In the genomic region with DNA sequence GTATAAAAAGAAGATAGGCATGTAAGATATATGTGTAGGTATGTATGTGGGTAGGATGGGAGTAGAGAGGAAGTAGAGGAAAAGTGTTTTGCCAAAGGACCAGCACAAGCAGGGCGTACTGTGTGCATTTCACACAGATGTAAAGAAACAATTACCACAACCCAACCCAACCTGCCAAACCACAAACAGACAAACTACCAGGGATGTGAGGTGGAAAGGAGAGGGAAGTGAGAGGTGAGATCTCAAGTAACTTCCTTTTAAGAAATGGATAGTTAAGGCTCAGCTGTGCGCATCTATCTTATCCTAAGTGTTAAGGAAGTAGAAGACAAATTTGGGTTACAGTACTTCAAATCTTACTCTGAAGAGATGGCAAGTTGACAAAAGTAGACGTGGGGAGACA, we compare ENCODE assay signal across 21 mouse cellular contexts.
DNase-seq lines count a peak whose midpoint lies in the region; ATAC-seq lines count a peak whose summit lies in the region.
"Had no signal": no experiment of that assay in that cellular context is flagged by ENCODE, and none has a peak within 500 bp of the region (broad histone marks: within the 10 kb centered on the region; RNA-seq: fewer than 3 reads in every experiment).

No protein-coding gene starts in this region.

- 0 out of 2 replicates have a peak, but pooled peaks cover 2% of the 10 kb centered on the region for H3K4me1 ChIP-seq in intestine, embryonic 14.5 days (replicated peaks; ENCODE audit: control insufficient read depth, insufficient read depth, low read length)
- H3K4me1 ChIP-seq in intestine, embryonic 15.5 days (replicated peaks), result no peaks in the 10 kb centered on the region; the same call in 1 of the 2 replicates
- H3K4me1 ChIP-seq in hindbrain, embryonic 13.5 days (replicated peaks), result no peaks in the 10 kb centered on the region
- H3K4me1 ChIP-seq: neural tube, embryonic 15.5 days had no signal

- ATAC-seq in intestine, embryonic 14.5 days (replicated peaks; ENCODE audit: low FRiP score, low TSS enrichment, low read depth), result no peak
- ATAC-seq in intestine, embryonic 15.5 days, result no peak
- ATAC-seq in megakaryocyte, adult 5-6 weeks (ENCODE audit: poor library complexity, severe bottlenecking), result peak; percentile 64
- ATAC-seq in hindbrain, embryonic 13.5 days (ENCODE audit: low FRiP score), result no peak
- ATAC-seq: forebrain, embryonic 14.5 days had no signal

- no peak for DNase-seq in intestine, embryonic 14.5 days (ENCODE audit: low spot score)
- DNase-seq in thymus, postnatal 0 days (ENCODE audit: low spot score), result peak; percentile 11
- no peak for DNase-seq in thymus, postnatal 4 days
- DNase-seq in B cell, adult 2 months, result no peak
- no peak for DNase-seq in right cerebral cortex, postnatal 14 days
- DNase-seq: adrenal gland, postnatal 10 days; cerebellum, adult 11-12 months; cerebellum, postnatal 14 days; gastrocnemius, postnatal 36 days; heart, postnatal 10 days; kidney, adult 11 months; midbrain, embryonic 14.5 days; right cerebral cortex, postnatal 4 days had no signal

- 69% methylated on average over 3 of the region's 3 CpGs for WGBS in intestine, embryonic 14.5 days
- WGBS in intestine, embryonic 15.5 days, result 80% methylated on average over 3 of the region's 3 CpGs
- 84% methylated on average over 3 of the region's 3 CpGs for WGBS in hindbrain, embryonic 13.5 days

- H3K9ac ChIP-seq in intestine, embryonic 14.5 days (ENCODE audit: low read length), result no peak overlapping the region
- H3K9ac ChIP-seq in intestine, embryonic 15.5 days, result no peak overlapping the region
- no peak overlapping the region for H3K9ac ChIP-seq in hindbrain, embryonic 13.5 days
- H3K9ac ChIP-seq: hindbrain, embryonic 14.5 days; liver, embryonic 14.5 days; neural tube, embryonic 15.5 days had no signal

- no peak overlapping the region for H3K4me2 ChIP-seq in intestine, embryonic 14.5 days (ENCODE audit: low read length)
- no peak overlapping the region for H3K4me2 ChIP-seq in intestine, embryonic 15.5 days (replicated peaks)
- no peak overlapping the region for H3K4me2 ChIP-seq in hindbrain, embryonic 13.5 days
- H3K4me2 ChIP-seq: hindbrain, embryonic 14.5 days; neural tube, embryonic 15.5 days had no signal

- H3K27me3 ChIP-seq in intestine, embryonic 14.5 days (replicated peaks; ENCODE audit: control insufficient read depth, insufficient read depth, low read length), result no peaks in the 10 kb centered on the region
- no peaks in the 10 kb centered on the region for H3K27me3 ChIP-seq in intestine, embryonic 15.5 days (replicated peaks)
- no peaks in the 10 kb centered on the region for H3K27me3 ChIP-seq in hindbrain, embryonic 13.5 days
- H3K27me3 ChIP-seq: neural tube, embryonic 15.5 days had no signal

- H3K36me3 ChIP-seq in intestine, embryonic 14.5 days (ENCODE audit: control insufficient read depth, insufficient read depth, low read length), result no peaks in the 10 kb centered on the region
- no peaks in the 10 kb centered on the region for H3K36me3 ChIP-seq in intestine, embryonic 15.5 days
- H3K36me3 ChIP-seq in hindbrain, embryonic 13.5 days, result no peaks in the 10 kb centered on the region
- H3K36me3 ChIP-seq: heart, embryonic 10.5 days; neural tube, embryonic 15.5 days had no signal

- H3K4me3 ChIP-seq in intestine, embryonic 14.5 days (ENCODE audit: low read depth, low read length), result no peak overlapping the region
- no peak overlapping the region for H3K4me3 ChIP-seq in intestine, embryonic 15.5 days (replicated peaks)
- no peak overlapping the region for H3K4me3 ChIP-seq in hindbrain, embryonic 13.5 days
- H3K4me3 ChIP-seq: heart, embryonic 10.5 days; neural tube, embryonic 15.5 days had no signal

- peak overlapping the region; percentile 10; the same call in 1 of the 2 replicates for H3K27ac ChIP-seq in intestine, embryonic 14.5 days (ENCODE audit: low read depth)
- H3K27ac ChIP-seq in intestine, embryonic 15.5 days, result no peak overlapping the region
- no peak overlapping the region for H3K27ac ChIP-seq in hindbrain, embryonic 13.5 days
- H3K27ac ChIP-seq: hindbrain, embryonic 14.5 days; liver, embryonic 14.5 days; neural tube, embryonic 15.5 days had no signal

- H3K9me3 ChIP-seq in intestine, embryonic 14.5 days (ENCODE audit: control insufficient read depth, low read length), result no peaks in the 10 kb centered on the region
- no peaks in the 10 kb centered on the region for H3K9me3 ChIP-seq in intestine, embryonic 15.5 days
- H3K9me3 ChIP-seq in hindbrain, embryonic 13.5 days, result no peaks in the 10 kb centered on the region
- H3K9me3 ChIP-seq: heart, embryonic 10.5 days; neural tube, embryonic 15.5 days had no signal
